Mouse (Mus musculus) hindbrain, embryonic 14.5 days (tissue): ENCODE data around the gene AL607142.1. TPM values are rescaled to one million over a fixed set of nuclear protein-coding genes. Genes with fewer than 3 reads are reported as not detected.
A peak's percentile ranks its signal among the peaks of the same experiment; 100 is the strongest.

Source experiments
- ATAC-seq: fragments of 200-750 bp; cut with Nextera tagmentation; 2 replicates; pipeline ENCODE4 v1.8.0; 2017; ENCODE audit warnings: moderate number of reproducible peaks, mild to moderate bottlenecking, moderate TSS enrichment, moderate library complexity; ENCODE audit not compliant: low FRiP score
- DNase-seq: peaks from one replicate; pipeline ENCODE4 v3.0.0-alpha.2; 2015; ENCODE audit warnings: low spot score
- H3K27ac ChIP-seq: fragments of 300-500 bp; sonication (generic); 2 replicates; pipeline ENCODE4 v1.5.1; 2014; ENCODE audit warnings: mild to moderate bottlenecking, moderate library complexity
- H3K27me3 ChIP-seq: fragments of 300-500 bp; sonication (generic); 2 replicates; pipeline ENCODE4 v1.6.1; 2014; ENCODE audit warnings: mild to moderate bottlenecking, low read length, mixed read lengths; ENCODE audit not compliant: control insufficient read depth, insufficient read depth
- H3K36me3 ChIP-seq: fragments of 300-500 bp; sonication (generic); replicated peaks from 2 replicates; pipeline ENCODE4 v1.6.1; 2014; ENCODE audit not compliant: control insufficient read depth, insufficient read depth
- H3K4me1 ChIP-seq: fragments of 300-500 bp; sonication (generic); replicated peaks from 2 replicates; pipeline ENCODE4 v1.6.1; 2014; ENCODE audit warnings: antibody characterized with exemption, low read length, mixed read lengths; ENCODE audit not compliant: control insufficient read depth, insufficient read depth
- H3K4me2 ChIP-seq: fragments of 300-500 bp; sonication (generic); replicated peaks from 2 replicates; pipeline ENCODE4 v1.6.1; 2014; ENCODE audit warnings: mild to moderate bottlenecking, moderate library complexity
- H3K4me3 ChIP-seq: fragments of 300-500 bp; sonication (generic); replicated peaks from 2 replicates; pipeline ENCODE4 v1.5.1; 2014; ENCODE audit warnings: mild to moderate bottlenecking, low read length
- H3K9ac ChIP-seq: fragments of 300-500 bp; sonication (generic); 2 replicates; pipeline ENCODE4 v1.6.1; 2014
- H3K9me3 ChIP-seq: fragments of 300-500 bp; sonication (generic); 2 replicates; pipeline ENCODE4 v1.6.1; 2016; ENCODE audit warnings: low read length; ENCODE audit not compliant: control insufficient read depth
- WGBS: fragments of 180-500 bp; shearing (Covaris S2); extraction: QIAGEN DNeasy Blood & Tissue Kit; methylation state at CpG from one replicate; pipeline ENCODE4 v1.1.7; 2014; 5-methylcytosine and 5-hydroxymethylcytosine counted together
- polyA plus RNA-seq: library from polyadenylated mRNA; unstranded; fragments of >200 nt; fragmentation: Nextera tagmentation; extraction: Ambion mirVana; gene quantifications from 2 replicates; pipeline ENCODE4 v1.2.1, GENCODE M21; 2014

The AL607142.1 gene
- polyA plus RNA-seq, 1 experiment from 2014 or later, result not detected

GRCm38 (mm10) chr4:120036294-120036693 lies 28.5 kb upstream of the AL607142.1 start:
- Histone ChIP-seq H3K9me3 (no peaks in the 10 kb centered on the region), H3K36me3 (no peaks in the 10 kb centered on the region), H3K9ac (no peak overlapping the region), H3K4me3 (no peak overlapping the region), H3K4me2 (no peak overlapping the region), H3K27ac (0 out of 2 replicates have a peak overlapping the region, but pooled peaks have one; percentile 32), H3K27me3 (peaks cover 22% of the 10 kb centered on the region), H3K4me1 (peaks cover 13% of the 10 kb centered on the region)
- DNase-seq, result no peak
- WGBS, result 86% methylated on average over 4 of the region's 4 CpGs
- no peak for ATAC-seq

GRCm38 (mm10) chr4:120037007-120037406 lies 27.8 kb upstream of the AL607142.1 start:
- H3K4me2 ChIP-seq, result no peak overlapping the region
- H3K27me3 ChIP-seq, result peaks cover 19% of the 10 kb centered on the region
- ATAC-seq (no peak), DNase-seq (no peak)
- no peaks in the 10 kb centered on the region for H3K36me3 ChIP-seq
- no peak overlapping the region for H3K27ac ChIP-seq
- peaks cover 13% of the 10 kb centered on the region for H3K4me1 ChIP-seq
- no peak overlapping the region for H3K4me3 ChIP-seq
- 59% methylated on average over 7 of the region's 7 CpGs for WGBS
- no peaks in the 10 kb centered on the region for H3K9me3 ChIP-seq
- H3K9ac ChIP-seq, result no peak overlapping the region

GRCm38 (mm10) chr4:120041520-120041919 lies 23.3 kb upstream of the AL607142.1 start:
- H3K27me3 ChIP-seq, result no peaks in the 10 kb centered on the region; the same call in 1 of the 2 replicates
- no peaks in the 10 kb centered on the region for H3K9me3 ChIP-seq
- no peaks in the 10 kb centered on the region for H3K36me3 ChIP-seq
- no peak overlapping the region for H3K4me3 ChIP-seq
- H3K27ac ChIP-seq, result no peak overlapping the region
- H3K9ac ChIP-seq, result no peak overlapping the region
- WGBS, result 77% methylated on average over 2 of the region's 2 CpGs
- H3K4me1 ChIP-seq, result no peaks in the 10 kb centered on the region
- no peak for ATAC-seq
- no peak overlapping the region for H3K4me2 ChIP-seq
- DNase-seq, result no peak

DNA sequence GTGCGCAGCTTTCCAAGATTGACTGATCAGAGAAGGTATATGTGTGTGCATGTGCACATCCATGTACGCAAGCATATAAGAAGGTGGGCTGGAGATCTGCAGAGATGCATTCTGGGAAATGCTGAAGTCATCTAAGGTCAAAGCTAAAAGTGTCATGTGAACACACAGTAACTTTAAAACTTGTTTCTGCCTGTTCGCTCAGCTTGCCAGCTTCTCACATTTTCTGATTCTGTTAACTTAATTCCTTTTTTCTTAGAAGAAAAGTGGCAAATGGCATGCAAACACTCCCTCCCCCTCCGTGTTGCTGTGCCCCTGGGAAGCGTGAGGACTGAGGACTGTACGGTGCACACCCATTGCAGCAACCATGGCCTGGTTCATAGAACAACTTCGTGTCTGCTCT lies 22.3 kb upstream of the AL607142.1 start:
- Histone ChIP-seq H3K36me3 (no peaks in the 10 kb centered on the region), H3K4me1 (no peaks in the 10 kb centered on the region), H3K27ac (no peak overlapping the region), H3K27me3 (no peaks in the 10 kb centered on the region), H3K4me2 (no peak overlapping the region), H3K9ac (no peak overlapping the region), H3K9me3 (no peaks in the 10 kb centered on the region), H3K4me3 (no peak overlapping the region)
- ATAC-seq (no peak), DNase-seq (no peak)
- WGBS, result 87% methylated on average over 7 of the region's 7 CpGs

GRCm38 (mm10) chr4:120044612-120045011 lies 20.2 kb upstream of the AL607142.1 start:
- no peaks in the 10 kb centered on the region for H3K36me3 ChIP-seq
- H3K4me1 ChIP-seq, result no peaks in the 10 kb centered on the region
- no peak overlapping the region for H3K4me3 ChIP-seq
- H3K9ac ChIP-seq, result no peak overlapping the region
- no peak for DNase-seq
- H3K27ac ChIP-seq, result no peak overlapping the region
- H3K9me3 ChIP-seq, result no peaks in the 10 kb centered on the region
- H3K4me2 ChIP-seq, result no peak overlapping the region
- 92% methylated on average over 5 of the region's 5 CpGs for WGBS
- H3K27me3 ChIP-seq, result no peaks in the 10 kb centered on the region
- ATAC-seq, result no peak

DNA sequence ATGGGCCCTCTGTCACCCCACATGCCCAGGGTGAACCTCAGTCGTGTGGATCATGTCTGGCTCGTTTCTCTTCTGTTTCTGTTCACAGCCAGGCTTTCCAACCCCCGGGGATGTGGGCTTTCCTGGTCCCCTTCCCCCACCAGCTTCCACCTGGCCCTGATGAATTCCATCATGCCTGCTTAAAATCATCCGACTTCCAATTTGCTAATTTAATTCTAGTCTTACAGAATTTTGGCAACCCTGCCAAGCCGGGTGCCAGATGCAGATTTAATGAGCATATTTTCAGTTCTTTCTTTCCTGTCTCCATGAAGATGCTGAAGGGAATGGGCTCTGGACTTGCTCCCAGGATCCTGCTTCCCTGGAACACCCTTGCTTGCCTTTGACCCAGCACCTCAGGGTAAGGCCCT lies 19.7 kb upstream of the AL607142.1 start:
- ATAC-seq (no peak), DNase-seq (no peak)
- H3K4me1 ChIP-seq, result no peaks in the 10 kb centered on the region
- H3K4me2 ChIP-seq, result no peak overlapping the region
- no peak overlapping the region for H3K9ac ChIP-seq
- no peak overlapping the region for H3K4me3 ChIP-seq
- H3K27ac ChIP-seq, result no peak overlapping the region
- H3K9me3 ChIP-seq, result no peaks in the 10 kb centered on the region
- no peaks in the 10 kb centered on the region for H3K27me3 ChIP-seq
- WGBS, result 56% methylated on average over 5 of the region's 5 CpGs
- H3K36me3 ChIP-seq, result no peaks in the 10 kb centered on the region

DNA sequence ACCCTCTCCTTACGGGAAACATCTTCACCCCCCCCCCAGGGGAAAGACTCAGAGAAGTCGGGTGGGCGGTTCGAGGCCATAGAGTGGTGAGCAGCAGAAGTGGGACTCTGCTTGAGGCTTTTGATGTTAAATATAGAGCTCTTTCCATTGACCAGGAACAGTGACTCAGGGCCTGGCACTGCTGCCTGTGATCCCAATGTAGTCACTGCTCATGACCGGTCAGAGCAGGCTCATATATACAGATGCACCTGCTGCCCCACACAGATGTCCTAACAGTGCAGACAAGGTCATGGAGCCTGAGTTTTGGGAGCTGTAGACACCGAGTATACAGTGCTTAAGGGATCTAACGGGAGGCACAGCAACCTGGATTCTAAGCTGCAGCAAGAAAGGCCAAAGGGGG lies 18.9 kb upstream of the AL607142.1 start:
- Histone ChIP-seq H3K4me1 (no peaks in the 10 kb centered on the region), H3K36me3 (no peaks in the 10 kb centered on the region), H3K27ac (no peak overlapping the region), H3K4me2 (no peak overlapping the region), H3K9me3 (no peaks in the 10 kb centered on the region), H3K9ac (no peak overlapping the region), H3K4me3 (no peak overlapping the region), H3K27me3 (no peaks in the 10 kb centered on the region)
- DNase-seq, result no peak
- ATAC-seq, result no peak
- 85% methylated on average over 7 of the region's 7 CpGs for WGBS

GRCm38 (mm10) chr4:120047060-120047459 lies 17.7 kb upstream of the AL607142.1 start:
- Histone ChIP-seq H3K4me2 (no peak overlapping the region), H3K9ac (no peak overlapping the region), H3K36me3 (no peaks in the 10 kb centered on the region), H3K27ac (no peak overlapping the region), H3K27me3 (no peaks in the 10 kb centered on the region), H3K9me3 (no peaks in the 10 kb centered on the region), H3K4me3 (no peak overlapping the region), H3K4me1 (no peaks in the 10 kb centered on the region)
- WGBS, result 37% methylated on average over 4 of the region's 4 CpGs
- ATAC-seq, result no peak
- no peak for DNase-seq

- 81% methylated on average over 4 of the region's 4 CpGs for WGBS
- no peaks in the 10 kb centered on the region for H3K36me3 ChIP-seq
Observed at GRCm38 (mm10) chr4:120048274-120048673, 16.5 kb upstream of the AL607142.1 start.

DNA sequence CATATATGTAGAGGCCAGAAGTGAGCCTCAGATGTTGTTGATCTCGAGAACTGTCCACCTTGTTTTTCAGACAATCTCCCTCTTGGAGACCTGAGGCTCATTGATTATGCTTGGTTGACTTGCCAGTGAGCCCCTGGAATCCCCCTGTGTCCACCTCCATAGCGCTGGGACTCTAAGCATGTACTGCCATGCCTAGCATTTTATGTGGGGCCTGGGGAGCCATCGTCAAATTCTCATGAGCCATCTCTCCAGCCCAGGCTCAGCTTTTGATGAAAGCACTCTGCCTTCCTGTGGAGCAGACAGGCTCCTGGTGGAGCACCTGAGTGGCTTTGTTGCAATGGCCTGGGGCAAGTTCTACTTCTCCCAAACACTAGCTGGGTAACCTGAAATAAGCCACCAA lies 14.9 kb upstream of the AL607142.1 start:
- Histone ChIP-seq H3K27me3 (no peaks in the 10 kb centered on the region), H3K4me3 (no peak overlapping the region), H3K9me3 (no peaks in the 10 kb centered on the region), H3K36me3 (no peaks in the 10 kb centered on the region), H3K9ac (no peak overlapping the region), H3K4me2 (no peak overlapping the region), H3K4me1 (no peaks in the 10 kb centered on the region), H3K27ac (no peak overlapping the region)
- ATAC-seq (no peak), DNase-seq (no peak)
- 87% methylated on average over 3 of the region's 3 CpGs for WGBS

More at GRCm38 (mm10) chr4:120048274-120048673, 16.5 kb upstream of the AL607142.1 start:
- Histone ChIP-seq H3K4me1 (no peaks in the 10 kb centered on the region), H3K27me3 (no peaks in the 10 kb centered on the region), H3K4me2 (no peak overlapping the region), H3K4me3 (no peak overlapping the region), H3K9ac (no peak overlapping the region), H3K9me3 (no peaks in the 10 kb centered on the region), H3K27ac (no peak overlapping the region)
- no peak for DNase-seq
- no peak for ATAC-seq
